Mouse (Mus musculus): ENCODE results near the gene Car14. TPM values are rescaled to one million over a fixed set of nuclear protein-coding genes. Genes with fewer than 3 reads are reported as not detected.
A peak's percentile ranks its signal among the peaks of the same experiment; 100 is the strongest.

Car14 gene
- total and polyA plus RNA-seq, 2 experiments from 2014 or later = 126 to 137 TPM

GRCm38 (mm10) chr3:95856115-95856514, 48.4 kb downstream of the Car14 start:
- no peaks in the 10 kb centered on the region for H3K9me3 ChIP-seq (replicated peaks; ENCODE audit: control insufficient read depth, low read length)
- H3K27ac ChIP-seq (ENCODE audit: low read depth) = peak overlapping the region; percentile 79
- H3K4me3 ChIP-seq (ENCODE audit: low read depth, low read length) = peak overlapping the region; percentile 90
- WGBS = 21% methylated on average over 7 of the region's 7 CpGs
- H3K4me2 ChIP-seq (ENCODE audit: low read depth, low read length) = peak overlapping the region; percentile 93
- peak overlapping the region; percentile 89 for H3K9ac ChIP-seq (replicated peaks; ENCODE audit: low read depth, low read length)
- ATAC-seq (ENCODE audit: insufficient read depth, low read depth) (no peak), DNase-seq (ENCODE audit: low spot score) (no peak)
- TF ChIP-seq EP300 (IDR thresholded peaks at IDR 0.05; ENCODE audit: low read depth) (no peak), CTCF (IDR thresholded peaks at IDR 0.05; ENCODE audit: low read depth) (no peak)
- H3K4me1 ChIP-seq (ENCODE audit: control insufficient read depth, insufficient read depth) = peaks cover 16% of the 10 kb centered on the region
- H3K36me3 ChIP-seq (replicated peaks; ENCODE audit: control insufficient read depth, insufficient read depth, low read length) = peaks cover 20% of the 10 kb centered on the region
- no peaks in the 10 kb centered on the region for H3K27me3 ChIP-seq (ENCODE audit: control insufficient read depth, insufficient read depth, low read length)

GRCm38 (mm10) chr3:95855502-95856089, 48.9 kb downstream of the Car14 start, which contains the start of gene Prpf3:
Prpf3 (minus strand) TSS chr3:95855885.
- Histone ChIP-seq H3K9me3 (replicated peaks; ENCODE audit: control insufficient read depth, low read length) (no peaks in the 10 kb centered on the region), H3K9ac (replicated peaks; ENCODE audit: low read depth, low read length) (peak within 1 kb of the TSS; percentile 89), H3K27ac (ENCODE audit: low read depth) (peak within 1 kb of the TSS; percentile 79), H3K27me3 (ENCODE audit: control insufficient read depth, insufficient read depth, low read length) (no peaks in the 10 kb centered on the region), H3K4me2 (ENCODE audit: low read depth, low read length) (peak within 1 kb of the TSS; percentile 93), H3K4me1 (ENCODE audit: control insufficient read depth, insufficient read depth) (peaks cover 21% of the 10 kb centered on the region), H3K36me3 (replicated peaks; ENCODE audit: control insufficient read depth, insufficient read depth, low read length) (peaks cover 25% of the 10 kb centered on the region), H3K4me3 (ENCODE audit: low read depth, low read length) (peak within 1 kb of the TSS; percentile 90)
- TF ChIP-seq EP300 (IDR thresholded peaks at IDR 0.05; ENCODE audit: low read depth) (peak; percentile 57; the same call in 1 of the 2 replicates), CTCF (IDR thresholded peaks at IDR 0.05; ENCODE audit: low read depth) (no peak)
- under 1% methylated on average over 56 of the region's 56 CpGs for WGBS
- ATAC-seq (ENCODE audit: insufficient read depth, low read depth) (peak; percentile 99), DNase-seq (ENCODE audit: low spot score) (peak; percentile 86)

GRCm38 (mm10) chr3:95851317-95851716, 53.2 kb downstream of the Car14 start:
- Histone ChIP-seq H3K4me2 (ENCODE audit: low read depth, low read length) (no peak overlapping the region), H3K9me3 (replicated peaks; ENCODE audit: control insufficient read depth, low read length) (no peaks in the 10 kb centered on the region), H3K27me3 (ENCODE audit: control insufficient read depth, insufficient read depth, low read length) (no peaks in the 10 kb centered on the region), H3K27ac (ENCODE audit: low read depth) (peak overlapping the region; percentile 78), H3K4me1 (ENCODE audit: control insufficient read depth, insufficient read depth) (peaks cover 21% of the 10 kb centered on the region), H3K36me3 (replicated peaks; ENCODE audit: control insufficient read depth, insufficient read depth, low read length) (peaks cover 65% of the 10 kb centered on the region), H3K9ac (replicated peaks; ENCODE audit: low read depth, low read length) (no peak overlapping the region), H3K4me3 (ENCODE audit: low read depth, low read length) (no peak overlapping the region)
- DNase-seq (ENCODE audit: low spot score) (no peak), ATAC-seq (ENCODE audit: insufficient read depth, low read depth) (no peak)
- 74% methylated on average over 8 of the region's 8 CpGs for WGBS
- no peak for TF ChIP-seq CTCF (IDR thresholded peaks at IDR 0.05; ENCODE audit: low read depth)
- no peak for TF ChIP-seq EP300 (IDR thresholded peaks at IDR 0.05; ENCODE audit: low read depth)

- Histone ChIP-seq H3K27me3 (ENCODE audit: control insufficient read depth, insufficient read depth, low read length) (no peaks in the 10 kb centered on the region), H3K4me3 (ENCODE audit: low read depth, low read length) (no peak overlapping the region), H3K27ac (ENCODE audit: low read depth) (peak overlapping the region; percentile 78), H3K4me1 (ENCODE audit: control insufficient read depth, insufficient read depth) (peaks cover 21% of the 10 kb centered on the region), H3K9me3 (replicated peaks; ENCODE audit: control insufficient read depth, low read length) (no peaks in the 10 kb centered on the region), H3K4me2 (ENCODE audit: low read depth, low read length) (peak overlapping the region; percentile 23; the same call in 1 of the 2 replicates), H3K36me3 (replicated peaks; ENCODE audit: control insufficient read depth, insufficient read depth, low read length) (peaks cover 72% of the 10 kb centered on the region), H3K9ac (replicated peaks; ENCODE audit: low read depth, low read length) (peak overlapping the region; percentile 15)
- peak; percentile 45 for DNase-seq (ENCODE audit: low spot score)
- ATAC-seq (ENCODE audit: insufficient read depth, low read depth) = peak; percentile 71
- 27% methylated on average over 4 of the region's 4 CpGs for whole genome bisulfite sequencing
- TF ChIP-seq EP300 (IDR thresholded peaks at IDR 0.05; ENCODE audit: low read depth) = no peak
- TF ChIP-seq CTCF (IDR thresholded peaks at IDR 0.05; ENCODE audit: low read depth) = no peak
Observed at GRCm38 (mm10) chr3:95850611-95851010, 53.9 kb downstream of the Car14 start.

Other genes with a start within 250 kb of the Car14 start
- 213 and 278 TPM in 2 replicates for gene Mcl1, start 245.9 kb downstream of the Car14 start, total RNA-seq (2014; rRNA removed; ENCODE audit: low replicate concordance)
- 50.1 and 51.9 TPM in 2 replicates for gene Mcl1, start 245.9 kb downstream of the Car14 start, polyA plus RNA-seq (2015; fragmentation: Nextera tagmentation; extraction: Ambion mirVana)
- gene Adamtsl4, start 216.8 kb downstream of the Car14 start, total RNA-seq (2014; rRNA removed; ENCODE audit: low replicate concordance) = 20.2 and 23.8 TPM in 2 replicates
- 7.5 and 11.2 TPM in 2 replicates for gene Adamtsl4, start 216.8 kb downstream of the Car14 start, polyA plus RNA-seq (2015; fragmentation: Nextera tagmentation; extraction: Ambion mirVana)
- gene Ecm1, start 165.1 kb downstream of the Car14 start, total RNA-seq (2014; rRNA removed; ENCODE audit: low replicate concordance) = 22.9 and 63.8 TPM in 2 replicates
- gene Ecm1, start 165.1 kb downstream of the Car14 start, polyA plus RNA-seq (2015; fragmentation: Nextera tagmentation; extraction: Ambion mirVana) = 55.8 and 59.6 TPM in 2 replicates
- gene Tars2, start 144.5 kb downstream of the Car14 start, total RNA-seq (2014; rRNA removed; ENCODE audit: low replicate concordance) = 43.5 and 47.1 TPM in 2 replicates
- gene Tars2, start 144.5 kb downstream of the Car14 start, polyA plus RNA-seq (2015; fragmentation: Nextera tagmentation; extraction: Ambion mirVana) = 30.0 and 30.3 TPM in 2 replicates
- gene Rprd2, start 85.8 kb downstream of the Car14 start, total RNA-seq (2014; rRNA removed; ENCODE audit: low replicate concordance) = 25.6 and 28.8 TPM in 2 replicates
- gene Rprd2, start 85.8 kb downstream of the Car14 start, polyA plus RNA-seq (2015; fragmentation: Nextera tagmentation; extraction: Ambion mirVana) = 15.8 and 20.8 TPM in 2 replicates
- 2.2 and 6.0 TPM in 2 replicates for gene Prpf3, start 48.8 kb downstream of the Car14 start, total RNA-seq (2014; rRNA removed; ENCODE audit: low replicate concordance)
- gene Prpf3, start 48.8 kb downstream of the Car14 start, polyA plus RNA-seq (2015; fragmentation: Nextera tagmentation; extraction: Ambion mirVana) = 15.8 and 16.3 TPM in 2 replicates
- gene Mrps21, start 33.2 kb downstream of the Car14 start, total RNA-seq (2014; rRNA removed; ENCODE audit: low replicate concordance) = 142 and 222 TPM in 2 replicates
- 521 and 561 TPM in 2 replicates for gene Mrps21, start 33.2 kb downstream of the Car14 start, polyA plus RNA-seq (2015; fragmentation: Nextera tagmentation; extraction: Ambion mirVana)
- gene Ciart, start 22.4 kb downstream of the Car14 start, total RNA-seq (2014; rRNA removed; ENCODE audit: low replicate concordance) = 2.3 and 7.3 TPM in 2 replicates
- gene Ciart, start 22.4 kb downstream of the Car14 start, polyA plus RNA-seq (2015; fragmentation: Nextera tagmentation; extraction: Ambion mirVana) = 1.8 and 1.9 TPM in 2 replicates
- gene BC028528, start 12.7 kb downstream of the Car14 start, total RNA-seq (2014; rRNA removed; ENCODE audit: low replicate concordance) = 5.3 and 41.9 TPM in 2 replicates
- 38.0 and 39.2 TPM in 2 replicates for gene BC028528, start 12.7 kb downstream of the Car14 start, polyA plus RNA-seq (2015; fragmentation: Nextera tagmentation; extraction: Ambion mirVana)
- gene Aph1a, start 10.7 kb downstream of the Car14 start, total RNA-seq (2014; rRNA removed; ENCODE audit: low replicate concordance) = 121 and 138 TPM in 2 replicates
- gene Aph1a, start 10.7 kb downstream of the Car14 start, polyA plus RNA-seq (2015; fragmentation: Nextera tagmentation; extraction: Ambion mirVana) = 42.7 and 50.8 TPM in 2 replicates
- 25.9 and 33.5 TPM in 2 replicates for gene Anp32e, start 24.6 kb upstream of the Car14 start, total RNA-seq (2014; rRNA removed; ENCODE audit: low replicate concordance)
- gene Anp32e, start 24.6 kb upstream of the Car14 start, polyA plus RNA-seq (2015; fragmentation: Nextera tagmentation; extraction: Ambion mirVana) = 105 and 118 TPM in 2 replicates
- 116 and 138 TPM in 2 replicates for gene Plekho1, start 91.3 kb upstream of the Car14 start, total RNA-seq (2014; rRNA removed; ENCODE audit: low replicate concordance)
- gene Plekho1, start 91.3 kb upstream of the Car14 start, polyA plus RNA-seq (2015; fragmentation: Nextera tagmentation; extraction: Ambion mirVana) = 74.9 and 94.8 TPM in 2 replicates
- gene Vps45, start 153.8 kb upstream of the Car14 start, total RNA-seq (2014; rRNA removed; ENCODE audit: low replicate concordance) = 10.5 and 17.3 TPM in 2 replicates
- 42.9 and 49.4 TPM in 2 replicates for gene Vps45, start 153.8 kb upstream of the Car14 start, polyA plus RNA-seq (2015; fragmentation: Nextera tagmentation; extraction: Ambion mirVana)
- 17.6 and 21.9 TPM in 2 replicates for gene Otud7b, start 199.8 kb upstream of the Car14 start, total RNA-seq (2014; rRNA removed; ENCODE audit: low replicate concordance)
- 16.8 and 21.7 TPM in 2 replicates for gene Otud7b, start 199.8 kb upstream of the Car14 start, polyA plus RNA-seq (2015; fragmentation: Nextera tagmentation; extraction: Ambion mirVana)

Measured in heart, postnatal 0 days (tissue).